Comparison of ENCODE assay signal across 9 mouse cellular contexts in the genomic region with DNA sequence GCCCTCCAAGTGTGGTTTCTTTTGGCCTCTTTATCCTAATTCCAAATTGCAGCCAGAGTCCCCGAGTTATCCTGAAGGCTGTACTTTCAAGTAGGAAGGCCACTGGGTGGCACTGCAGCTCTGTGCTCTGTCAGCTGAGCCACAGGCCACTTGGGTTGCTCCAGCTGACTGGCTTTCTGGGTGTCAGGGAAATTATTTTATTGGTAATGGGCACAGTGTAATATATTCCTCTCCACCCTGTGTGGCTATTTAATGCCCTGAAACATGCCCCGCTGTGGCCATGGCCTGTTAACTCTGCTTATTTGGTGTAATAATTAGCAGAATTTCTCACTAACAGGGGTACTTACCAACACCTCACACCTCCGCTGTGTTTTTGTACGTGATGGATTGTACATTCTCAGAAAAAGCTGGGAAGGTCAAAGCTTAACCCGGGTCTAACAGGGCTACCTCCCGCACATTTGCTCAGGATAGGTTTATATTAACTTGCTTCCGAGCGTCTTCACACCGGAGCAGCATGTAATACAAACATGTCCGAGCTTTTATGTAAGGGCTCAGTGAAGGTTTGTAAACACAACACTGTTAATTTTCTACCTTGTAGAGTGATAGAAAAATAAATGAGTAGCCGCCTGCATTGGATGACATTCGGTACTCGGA.
DNase-seq lines count a peak whose midpoint lies in the region; ATAC-seq lines count a peak whose summit lies in the region.
"Had no signal": no experiment of that assay in that cellular context is flagged by ENCODE, and none has a peak within 500 bp of the region (broad histone marks: within the 10 kb centered on the region; RNA-seq: fewer than 3 reads in every experiment).

No protein-coding gene starts in this region.

- 71% methylated on average over 13 of the region's 13 CpGs for WGBS in hindbrain, embryonic 16.5 days

- H3K9me3 ChIP-seq in hindbrain, embryonic 16.5 days (ENCODE audit: control insufficient read depth, low read length), result no peaks in the 10 kb centered on the region
- H3K9me3 ChIP-seq: megakaryocyte, embryonic 14.5 days had no signal

- DNase-seq in NIH3T3 (ENCODE audit: low read depth), result peak; percentile 85
- peak; percentile 80 for DNase-seq in cerebellum, adult 9-10 months
- peak; percentile 41 to 76 for DNase-seq in frontal cortex, postnatal 10 days (ENCODE audit: low spot score in 2 of 2)
- peak; percentile 67 for DNase-seq in left cerebral cortex, adult 11 months (ENCODE audit: low spot score)
- peak; percentile 93 for DNase-seq in lung, postnatal 36 days
- DNase-seq in right cerebral cortex, postnatal 14 days, result peak; percentile 83
- DNase-seq in urinary bladder, postnatal 36 days (ENCODE audit: low spot score in 2 of 2), result peak; percentile 48 to 76

- H3K27ac ChIP-seq in hindbrain, embryonic 16.5 days (ENCODE audit: low read depth, low read length), result no peak overlapping the region

- H3K4me3 ChIP-seq in hindbrain, embryonic 16.5 days (ENCODE audit: low read length), result no peak overlapping the region
- H3K4me3 ChIP-seq: megakaryocyte, embryonic 14.5 days had no signal

- H3K36me3 ChIP-seq in hindbrain, embryonic 16.5 days (ENCODE audit: control insufficient read depth, insufficient read depth, low read length), result no peaks in the 10 kb centered on the region

- peak; percentile 79 for ATAC-seq in hindbrain, embryonic 16.5 days

- no peak overlapping the region for H3K9ac ChIP-seq in hindbrain, embryonic 16.5 days (ENCODE audit: low read depth, low read length)

- H3K4me1 ChIP-seq in hindbrain, embryonic 16.5 days (ENCODE audit: control insufficient read depth, insufficient read depth, low read depth, low read length), result peaks cover 17% of the 10 kb centered on the region

- H3K4me2 ChIP-seq in hindbrain, embryonic 16.5 days (ENCODE audit: low read length), result no peak overlapping the region

- H3K27me3 ChIP-seq in hindbrain, embryonic 16.5 days (replicated peaks; ENCODE audit: control insufficient read depth, insufficient read depth, low read length), result no peaks in the 10 kb centered on the region
- H3K27me3 ChIP-seq: megakaryocyte, embryonic 14.5 days had no signal
